Mouse (Mus musculus): ENCODE results near the gene Slc23a2.

The Slc23a2 gene

DNA sequence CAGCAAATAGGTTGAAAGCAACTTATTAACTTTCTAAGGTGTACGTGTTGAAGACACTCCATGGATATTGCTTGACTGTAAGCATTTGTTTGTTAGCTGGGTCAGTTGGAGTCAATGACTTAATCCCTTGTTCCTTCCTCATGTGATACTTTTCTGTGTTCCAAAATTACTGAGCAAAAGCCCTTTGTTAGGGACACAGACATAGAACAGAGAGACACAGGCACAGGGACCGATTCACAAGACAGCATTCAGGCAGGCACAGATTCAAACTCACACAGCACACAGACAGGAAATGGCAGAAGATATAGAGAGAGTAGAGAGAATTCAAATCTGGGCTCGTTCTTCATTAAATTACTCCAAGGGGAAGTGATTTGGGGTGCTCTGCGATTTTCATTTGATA, 97.5 kb downstream of the Slc23a2 start:
- 74% methylated on average over 4 of the region's 4 CpGs for WGBS

DNA sequence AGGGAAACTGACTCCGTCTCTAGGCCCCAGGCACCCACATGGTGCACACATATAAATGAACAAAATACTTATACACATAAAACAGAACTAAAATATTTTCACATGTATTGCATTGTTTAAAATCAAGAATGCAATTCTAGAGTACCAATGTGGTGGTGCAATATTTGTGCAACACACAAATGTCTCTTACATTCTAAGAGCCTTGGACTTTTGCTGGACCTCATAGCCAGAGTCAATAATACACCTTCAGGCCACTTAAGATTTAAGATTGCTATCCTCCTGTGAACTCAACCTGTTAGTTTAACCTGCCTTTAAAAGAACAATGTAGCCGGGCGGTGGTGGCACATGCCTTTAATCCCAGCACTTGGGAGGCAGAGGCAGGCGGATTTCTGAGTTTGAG, 98.2 kb downstream of the Slc23a2 start:
- 97% methylated on average over 4 of the region's 4 CpGs for WGBS

DNA sequence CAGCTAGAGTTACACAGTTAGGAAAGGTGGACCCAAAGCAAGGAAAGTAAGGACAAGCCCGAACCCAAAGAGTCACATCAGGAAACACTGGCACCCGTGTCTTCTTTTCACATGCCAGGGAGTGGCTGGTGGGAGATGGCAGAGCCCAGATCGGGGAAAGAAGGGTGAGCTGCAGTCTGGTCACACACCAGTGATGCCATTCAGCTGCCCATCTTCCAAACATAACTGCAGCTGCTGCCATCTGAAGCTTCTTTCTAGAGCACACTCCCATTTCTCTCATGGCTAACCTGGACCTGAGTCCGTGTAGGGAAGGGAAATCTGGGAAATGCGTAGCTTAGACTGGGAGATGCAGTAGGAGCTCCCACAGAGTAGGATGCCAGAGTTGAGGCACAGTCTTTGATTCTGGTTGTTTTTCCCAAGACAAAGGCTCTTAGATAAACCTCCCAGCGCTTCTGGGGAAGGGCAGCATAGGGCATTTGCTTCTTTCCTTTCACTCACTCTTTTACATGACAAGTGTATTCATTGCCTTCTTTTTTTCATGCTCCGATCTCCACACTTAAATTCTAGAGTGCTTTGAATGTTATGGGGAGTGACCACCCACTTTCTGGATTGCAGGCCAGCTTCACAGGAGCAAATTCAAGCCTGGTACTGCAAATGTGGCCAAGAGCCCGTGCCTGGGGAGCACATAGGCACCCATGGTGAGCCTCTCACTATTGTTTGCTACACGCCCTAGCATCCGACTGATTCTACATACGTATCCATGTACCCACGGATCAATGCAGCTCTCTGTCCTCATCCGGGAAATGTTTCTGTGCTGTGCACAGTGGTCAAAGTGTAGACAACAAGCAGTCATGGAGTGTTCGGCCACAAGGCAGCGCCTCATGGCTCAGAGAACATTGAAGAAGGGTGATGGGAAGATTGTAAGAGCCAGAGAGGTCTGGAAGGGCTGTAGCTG, 100.3 kb downstream of the Slc23a2 start:
- 71% methylated on average over 15 of the region's 15 CpGs for WGBS

DNA sequence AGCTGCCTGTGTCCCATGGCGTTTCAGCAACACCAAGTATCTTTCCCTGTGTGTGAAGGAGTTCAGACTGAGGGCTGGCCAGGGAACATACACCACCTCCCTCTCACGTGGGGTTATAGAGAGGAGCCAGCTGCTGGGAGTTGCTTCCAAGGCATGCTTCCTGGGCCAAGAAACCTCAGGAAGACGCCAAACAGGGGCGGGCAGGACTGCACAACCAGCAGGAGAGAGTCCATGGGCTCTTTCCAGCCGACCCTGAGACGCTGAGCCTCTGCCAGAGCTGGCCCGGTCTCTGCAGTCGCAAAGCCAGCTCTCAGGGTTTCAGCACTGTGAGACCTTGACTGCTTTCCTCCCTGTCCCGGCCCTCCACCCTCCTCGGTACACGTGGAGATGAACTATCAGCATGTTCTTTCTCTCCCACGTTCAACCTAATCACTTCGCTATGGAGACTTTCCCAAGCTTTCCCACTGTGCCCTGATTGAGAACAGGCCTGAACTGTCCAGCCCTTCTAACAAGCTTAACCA, 101.7 kb downstream of the Slc23a2 start:
- WGBS: 36% methylated on average over 13 of the region's 13 CpGs

DNA sequence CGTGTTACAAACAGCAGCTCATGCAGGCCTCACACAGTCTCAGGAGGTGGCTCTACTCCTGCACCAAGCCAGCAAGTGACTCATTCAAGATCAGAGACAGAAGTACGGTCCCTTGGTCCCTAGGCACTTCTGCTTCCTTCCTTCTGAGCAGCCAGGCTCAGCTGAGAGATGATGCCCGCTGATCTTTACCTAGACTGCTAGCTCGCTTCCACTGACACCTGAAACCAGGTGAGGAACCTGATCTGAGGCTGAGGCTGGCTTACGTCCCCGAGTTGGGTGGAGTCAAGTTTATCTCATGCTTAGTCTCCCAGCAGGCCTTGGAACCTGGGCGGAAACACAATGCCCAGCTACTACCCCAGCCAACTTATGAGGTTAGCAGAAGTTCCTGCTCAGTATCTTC, 105.0 kb downstream of the Slc23a2 start:
- WGBS: 58% methylated on average over 7 of the region's 7 CpGs

DNA sequence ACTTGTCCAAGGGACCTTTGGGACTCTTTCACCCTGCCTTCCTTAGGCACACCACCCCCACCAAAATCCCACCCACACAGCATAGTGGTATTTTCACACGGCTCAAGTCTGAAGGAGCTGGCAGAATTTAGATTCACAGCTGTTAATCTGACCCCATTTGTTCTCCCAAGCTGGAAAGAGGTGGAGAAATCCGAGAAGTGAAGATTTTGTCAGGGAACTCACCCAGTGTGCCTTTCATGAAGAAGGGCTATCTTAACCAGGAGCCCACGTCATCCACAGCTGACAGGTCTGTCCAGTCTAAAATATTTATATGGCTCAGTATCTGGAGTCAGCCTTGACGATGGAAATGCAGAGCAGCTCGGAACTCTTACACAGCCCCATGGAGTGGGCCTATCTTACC, 108.6 kb downstream of the Slc23a2 start:
- 69% methylated on average over 5 of the region's 5 CpGs for WGBS

DNA sequence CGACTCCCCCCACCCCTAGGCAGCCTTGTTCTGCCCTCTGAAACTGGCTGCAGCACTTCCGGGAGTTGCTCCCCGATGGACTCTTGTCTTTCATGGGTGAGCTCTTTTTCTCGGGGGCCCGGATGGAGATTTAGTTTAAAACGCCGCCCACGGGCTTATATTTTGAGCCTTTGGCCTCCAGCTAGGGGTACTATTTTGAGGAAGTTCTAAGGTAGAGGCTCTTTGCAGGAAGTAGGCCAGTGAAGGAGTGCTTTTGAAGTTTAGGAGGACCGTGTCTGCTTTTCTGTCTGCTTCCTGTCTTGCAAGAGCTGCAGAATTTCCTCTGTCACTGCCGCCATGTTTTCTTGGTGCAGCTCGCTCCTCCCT, 109.5 kb downstream of the Slc23a2 start:
- WGBS: 48% methylated on average over 11 of the region's 11 CpGs

DNA sequence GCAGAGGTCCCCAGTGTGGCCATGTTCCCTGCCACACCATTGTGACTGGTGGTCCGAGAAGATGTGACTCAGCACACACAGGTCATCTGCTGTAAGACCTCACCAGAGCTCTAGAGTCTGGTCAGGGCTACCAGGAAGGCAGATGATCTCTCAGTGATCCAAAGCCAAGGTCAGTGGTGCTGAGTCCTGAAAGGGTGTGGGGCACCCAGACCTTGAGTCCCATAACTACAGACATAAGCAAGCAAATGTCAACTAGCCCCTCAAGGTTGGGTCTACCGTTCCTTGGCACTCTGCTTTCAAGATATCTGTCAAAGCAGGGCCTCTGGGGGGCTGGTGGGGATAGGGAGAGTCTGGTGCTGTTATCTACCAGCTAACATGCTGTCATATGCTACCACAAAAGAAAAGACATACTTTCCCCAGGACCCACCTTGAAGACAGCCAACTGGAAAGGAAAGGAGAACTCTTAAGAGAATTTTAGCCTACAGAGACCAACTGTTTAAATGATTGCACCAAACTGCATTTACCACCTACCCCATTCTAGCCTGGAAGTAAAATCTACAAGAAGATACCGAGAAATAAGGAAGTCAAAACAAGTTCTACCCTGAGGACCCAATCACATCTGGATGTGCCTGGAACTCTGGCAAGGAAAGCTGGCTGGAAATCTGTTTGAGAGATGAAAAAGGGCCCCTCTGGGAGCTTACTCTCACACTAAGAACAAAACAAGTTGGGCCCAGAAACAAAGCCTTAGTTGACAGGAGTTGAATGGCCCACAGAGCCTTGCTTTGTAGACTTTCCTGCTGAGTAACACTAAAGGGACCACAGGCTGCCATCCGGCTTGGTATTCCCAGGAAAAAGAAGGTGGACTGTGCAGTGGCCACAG, 110.1 kb downstream of the Slc23a2 start:
- 75% methylated on average over 4 of the region's 4 CpGs for WGBS

DNA sequence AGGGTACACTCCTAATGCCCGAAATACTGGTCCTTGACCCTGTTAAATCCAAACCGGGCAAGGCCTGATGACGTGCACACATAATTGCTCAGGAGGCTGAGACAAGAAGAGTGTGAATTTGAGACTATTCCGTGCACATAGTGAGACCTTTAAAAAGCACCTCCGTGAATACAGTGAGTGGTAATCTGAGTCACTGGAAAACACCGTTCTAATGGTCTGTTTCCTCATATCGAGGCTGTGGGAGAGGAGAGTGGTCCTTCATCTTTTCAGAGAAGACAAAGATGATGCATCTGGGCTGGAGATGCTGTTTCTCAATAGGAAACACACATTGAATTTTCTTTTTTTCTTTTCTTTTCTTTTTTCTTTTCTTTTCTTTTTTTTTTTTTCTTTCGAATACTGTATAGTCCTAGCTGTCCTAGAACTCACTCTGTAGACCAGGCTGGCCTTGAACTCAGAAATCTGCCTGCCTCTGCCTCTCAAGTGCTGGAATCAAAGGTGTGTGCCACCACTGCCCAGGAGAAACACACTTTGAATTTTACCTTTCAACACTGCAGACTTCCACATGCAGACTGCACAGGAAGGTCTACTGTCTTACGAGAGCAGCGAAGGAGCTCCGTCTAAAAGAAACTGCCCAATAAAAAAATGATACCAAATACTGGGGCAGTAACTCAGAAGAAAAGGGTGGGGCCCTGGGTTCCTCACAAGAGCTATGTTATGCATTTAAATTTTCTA, 113.4 kb downstream of the Slc23a2 start:
- 79% methylated on average over 11 of the region's 11 CpGs for WGBS

DNA sequence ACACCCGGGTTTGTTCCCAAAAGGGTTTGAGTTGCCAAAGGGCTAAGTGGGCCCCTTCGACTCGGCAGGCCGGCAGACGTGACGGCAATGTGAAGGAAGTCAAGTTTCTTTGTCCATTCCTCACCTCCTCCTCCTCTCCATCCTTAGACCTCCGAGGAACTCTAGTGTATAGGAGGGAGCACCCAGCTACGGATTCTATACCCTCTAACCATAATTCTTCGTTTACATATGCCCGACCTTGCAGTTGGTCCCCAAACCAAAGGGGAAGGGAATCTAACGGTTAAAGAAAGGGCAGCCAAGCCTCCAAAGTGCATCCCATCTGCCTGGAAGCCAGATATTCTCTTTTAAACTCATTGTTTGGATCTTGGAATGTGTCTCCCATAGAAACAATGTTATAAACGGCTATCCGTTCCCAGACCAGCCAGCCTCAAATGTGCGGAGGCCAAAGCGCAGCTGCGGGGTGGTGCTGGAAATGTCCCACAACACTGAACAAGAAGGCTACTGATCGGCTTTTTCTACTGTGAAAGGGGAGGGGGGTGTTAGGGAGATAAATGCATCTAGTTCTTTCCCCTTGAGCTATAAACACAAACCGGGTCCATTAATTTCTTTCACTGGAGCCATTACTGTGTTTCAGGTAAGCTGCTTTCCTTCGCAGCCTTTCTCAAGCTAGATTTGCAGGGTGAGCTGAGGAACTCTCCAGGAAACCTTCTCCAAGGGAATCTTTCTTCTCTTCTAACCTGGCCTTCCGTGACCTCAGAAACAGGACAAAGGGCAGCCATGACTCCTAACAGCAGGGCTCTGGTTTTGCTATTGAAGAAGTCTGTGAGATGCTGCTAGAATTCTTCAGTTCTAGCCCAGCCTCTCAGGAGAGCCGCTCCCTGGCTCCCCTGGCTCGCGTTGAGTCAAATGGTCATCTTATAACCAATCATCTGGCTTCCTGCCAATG, 114.2 kb downstream of the Slc23a2 start:
- 22% methylated on average over 23 of the region's 23 CpGs for WGBS

DNA sequence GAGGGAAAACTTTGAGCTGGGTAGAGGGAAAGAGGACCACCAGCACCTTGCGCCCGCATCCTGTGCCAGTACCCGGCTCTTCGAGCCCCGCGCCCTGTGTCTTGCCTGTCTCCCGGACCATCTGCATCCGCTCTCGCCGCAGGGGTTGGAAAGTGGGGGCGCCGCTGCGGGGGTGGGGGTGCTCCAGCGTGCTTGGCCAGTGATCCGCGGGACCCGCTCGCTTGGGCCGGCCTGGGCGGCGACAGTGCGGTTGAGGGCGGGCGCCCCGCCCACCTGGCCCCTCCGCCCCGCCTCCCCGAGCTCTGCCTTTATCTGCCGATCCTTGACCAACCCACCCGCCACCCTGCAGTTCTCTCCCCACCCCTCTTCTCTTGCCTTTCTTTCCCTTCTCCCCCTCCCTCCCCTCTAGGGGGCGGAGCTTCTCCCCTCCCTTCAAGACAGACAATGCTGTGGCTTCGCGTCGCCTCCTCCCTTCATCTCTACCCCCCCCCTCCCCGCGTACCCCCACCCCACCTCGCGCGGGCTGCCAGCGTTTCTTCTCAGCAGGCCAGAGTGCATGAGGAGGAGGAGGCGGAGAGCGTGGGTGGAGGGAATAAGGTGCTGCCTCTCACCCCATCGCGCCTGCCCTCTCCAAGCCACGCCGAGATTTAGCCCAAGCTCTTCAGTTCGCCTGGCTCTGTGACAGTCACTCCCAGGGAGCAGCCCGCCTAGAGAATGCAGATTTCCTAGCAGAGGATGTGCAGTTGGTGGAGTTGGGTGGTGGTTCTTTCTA, 115.1 kb downstream of the Slc23a2 start, which contains the start of gene Rassf2:
Gene Rassf2 (minus strand): TSS at position 613 of the 772 bp plus-strand sequence.
- WGBS: 0% methylated on average over 42 of the region's 48 CpGs

DNA sequence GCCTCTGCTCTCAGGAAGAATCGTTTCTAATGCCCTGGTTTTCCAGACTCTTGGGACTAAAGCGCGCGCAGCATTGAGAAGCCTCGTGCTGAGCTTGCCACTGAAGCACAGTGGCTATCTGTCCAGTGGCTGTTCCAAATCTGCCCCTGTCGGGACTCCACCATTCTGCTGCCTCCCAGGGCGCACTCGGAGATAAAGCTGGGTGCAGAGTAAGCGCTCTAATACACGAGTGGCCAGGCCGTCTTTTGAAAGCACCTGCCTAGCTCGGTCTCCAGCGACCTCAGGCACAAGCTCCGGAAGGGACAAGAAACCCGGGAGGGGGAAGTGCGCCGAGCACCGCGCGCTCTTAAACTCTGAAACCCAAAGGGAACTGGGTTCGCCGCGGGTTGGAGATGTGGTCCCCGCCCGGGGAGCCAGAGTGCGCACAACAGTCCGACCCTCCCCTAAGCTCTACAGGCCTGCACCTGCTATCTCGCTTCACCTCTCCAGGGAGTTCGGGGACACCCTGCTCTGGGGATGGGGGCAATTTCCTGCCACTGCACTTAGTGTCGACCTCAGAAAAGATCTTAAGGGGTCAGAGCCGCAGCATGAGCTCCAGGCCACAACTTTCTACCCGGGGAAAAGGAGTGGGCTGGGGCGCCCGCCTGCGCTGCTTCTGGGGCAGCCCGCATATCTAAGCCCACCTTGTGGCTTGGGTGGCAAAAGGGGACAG, 115.9 kb downstream of the Slc23a2 start:
- 11% methylated on average over 36 of the region's 36 CpGs for WGBS

DNA sequence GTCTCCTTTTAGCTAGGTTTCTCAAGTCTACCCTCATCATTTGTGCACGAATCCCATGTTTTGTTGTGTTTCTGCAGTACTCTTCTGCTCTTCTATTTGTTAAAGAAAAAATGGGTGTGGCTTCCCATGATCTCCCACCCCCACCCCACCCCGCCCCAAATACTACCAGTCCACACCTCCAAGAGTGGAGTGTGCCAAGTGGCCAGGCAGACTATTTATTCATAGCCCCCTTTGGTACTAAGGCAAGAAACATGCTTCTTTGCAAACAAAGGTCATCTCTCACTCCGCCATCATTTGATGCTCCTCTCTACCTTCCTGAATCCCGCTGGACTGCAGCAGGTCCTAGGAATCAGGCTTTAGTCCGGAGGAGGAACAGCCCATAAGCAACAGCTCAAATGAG, 116.8 kb downstream of the Slc23a2 start:
- 55% methylated on average over 5 of the region's 5 CpGs for WGBS

DNA sequence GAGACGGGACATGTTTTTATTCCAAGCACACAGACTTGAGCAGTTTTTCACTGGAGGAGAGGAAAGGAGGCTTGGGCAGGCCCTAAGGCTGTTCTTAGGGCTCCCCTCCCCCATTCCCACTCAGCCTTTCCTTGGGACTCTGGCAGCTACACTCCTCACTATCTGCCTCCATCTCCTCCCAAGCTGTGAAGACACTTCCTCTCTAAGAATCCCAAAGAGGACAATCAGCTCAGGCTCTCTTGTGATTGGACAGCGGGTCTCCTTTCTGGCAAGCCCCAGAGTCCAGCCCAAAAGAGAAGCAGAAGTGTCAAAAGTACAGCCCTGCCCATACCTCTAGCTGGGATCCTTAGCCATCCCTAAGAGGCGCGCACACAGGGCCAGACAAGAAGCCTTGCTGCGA, 117.5 kb downstream of the Slc23a2 start:
- 69% methylated on average over 5 of the region's 5 CpGs for WGBS

DNA sequence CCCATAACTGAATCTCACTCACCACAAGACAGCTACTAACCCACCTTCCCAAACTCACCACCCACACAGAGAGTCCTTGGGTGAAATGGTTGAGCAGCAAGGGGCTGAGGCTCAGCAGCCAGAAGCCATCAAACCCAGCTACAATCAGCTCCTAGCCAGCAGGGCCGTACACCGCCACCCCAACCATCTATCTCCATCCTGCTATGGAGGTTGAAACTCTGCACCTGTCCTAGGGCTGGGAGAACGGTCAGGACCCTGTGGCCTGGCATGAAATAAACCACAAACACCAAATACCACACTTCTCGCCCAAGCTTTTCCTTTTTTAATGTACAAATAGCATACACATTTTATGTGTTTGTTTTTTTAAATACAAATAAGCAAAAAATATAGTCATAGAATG, 120.9 kb downstream of the Slc23a2 start:
- WGBS: 92% methylated on average over 4 of the region's 4 CpGs

DNA sequence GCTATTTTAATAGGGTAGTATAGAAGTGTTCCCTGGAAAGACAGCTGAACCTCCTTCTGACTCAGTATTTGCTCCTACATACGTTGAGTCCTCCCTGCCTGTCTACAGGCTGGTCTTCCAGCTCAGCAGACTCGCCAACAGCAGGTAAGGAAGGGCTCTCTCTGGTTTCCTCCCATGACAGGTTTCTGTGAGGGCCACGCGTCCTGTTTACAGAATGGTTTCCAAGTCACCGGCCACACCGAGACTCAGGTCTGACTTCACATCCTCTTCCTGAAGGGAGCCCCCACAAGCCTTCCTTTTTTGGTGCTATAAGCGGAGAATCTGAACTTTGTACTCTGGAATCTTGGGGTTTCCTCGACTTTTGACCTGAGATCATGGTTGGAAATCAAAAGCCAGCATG, 122.3 kb downstream of the Slc23a2 start:
- 75% methylated on average over 8 of the region's 8 CpGs for whole genome bisulfite sequencing

DNA sequence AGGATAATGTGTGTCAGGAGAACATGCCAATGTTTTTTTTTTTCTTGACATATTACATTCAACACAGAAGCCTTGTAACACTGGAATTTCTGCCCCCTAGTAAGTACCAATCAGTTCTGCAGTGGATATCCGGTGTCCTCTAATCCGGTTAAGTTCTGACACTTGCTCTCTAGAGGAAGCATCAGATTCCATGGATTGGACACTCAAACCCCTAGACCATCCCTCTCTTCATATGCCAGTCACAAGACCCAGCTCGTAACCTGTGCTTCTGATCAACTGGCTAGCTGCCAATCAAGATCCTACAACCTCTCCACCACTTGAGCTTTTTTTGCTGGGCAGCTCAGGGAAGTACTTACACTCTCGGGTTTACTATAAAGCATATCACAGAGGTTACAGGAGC, 123.3 kb downstream of the Slc23a2 start:
- WGBS: 76% methylated on average over 4 of the region's 4 CpGs

DNA sequence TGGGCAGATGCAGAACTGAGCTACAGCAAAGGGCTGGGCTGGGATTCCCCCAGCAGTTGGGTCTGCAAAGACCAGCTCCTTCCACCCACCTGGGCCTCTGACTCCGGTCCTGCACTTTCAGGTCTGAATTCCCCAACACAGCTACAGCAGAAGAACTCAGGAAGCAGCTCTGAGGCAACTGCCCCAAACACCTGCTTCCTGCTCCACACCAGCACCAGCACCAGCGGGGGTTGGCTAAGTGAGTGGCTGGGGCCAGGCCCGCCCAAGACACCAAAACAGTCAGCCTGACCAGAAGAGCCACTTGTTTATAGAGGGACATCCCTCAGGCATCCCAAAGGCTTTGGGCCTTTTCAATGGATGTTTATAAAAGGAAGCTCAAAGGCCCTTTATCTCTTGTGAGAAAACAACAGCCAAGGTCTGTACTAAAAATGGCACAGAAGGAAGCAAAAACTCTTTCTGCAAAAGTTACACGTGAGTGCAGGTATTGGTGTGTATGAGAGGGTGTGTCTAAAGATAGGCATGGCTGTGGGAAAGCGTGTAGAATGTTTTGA, 123.8 kb downstream of the Slc23a2 start:
- 59% methylated on average over 5 of the region's 5 CpGs for WGBS

DNA sequence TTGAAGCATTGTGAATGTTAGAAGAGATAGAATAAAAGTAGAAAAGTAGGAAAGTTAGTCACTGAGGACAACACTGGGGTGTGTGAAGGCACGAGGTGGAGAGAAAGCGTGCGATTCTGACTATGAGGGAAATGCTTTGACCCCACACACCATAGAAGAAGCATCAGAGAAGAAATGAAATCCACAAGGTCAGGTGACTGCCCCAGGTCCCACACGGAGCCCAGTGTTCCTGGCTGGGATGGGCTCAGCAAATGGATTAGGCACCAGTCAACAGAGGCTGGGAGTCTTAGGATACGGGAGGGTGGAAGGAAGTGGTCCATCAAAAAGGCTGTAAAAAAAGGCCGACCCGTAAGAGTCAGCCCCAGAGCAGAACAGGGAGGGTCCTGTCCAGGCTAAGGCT, 124.5 kb downstream of the Slc23a2 start:
- 87% methylated on average over 7 of the region's 7 CpGs for WGBS

All from cerebral cortex, adult 2 months (tissue).